Mouse (Mus musculus): Measurements from ENCODE around the gene Slc16a2. TPM values are rescaled to one million over a fixed set of nuclear protein-coding genes. Genes with fewer than 3 reads are reported as not detected.

Slc16a2 gene
- polyA plus RNA-seq, 1 experiment from 2014 or later = 6.0 TPM

DNA sequence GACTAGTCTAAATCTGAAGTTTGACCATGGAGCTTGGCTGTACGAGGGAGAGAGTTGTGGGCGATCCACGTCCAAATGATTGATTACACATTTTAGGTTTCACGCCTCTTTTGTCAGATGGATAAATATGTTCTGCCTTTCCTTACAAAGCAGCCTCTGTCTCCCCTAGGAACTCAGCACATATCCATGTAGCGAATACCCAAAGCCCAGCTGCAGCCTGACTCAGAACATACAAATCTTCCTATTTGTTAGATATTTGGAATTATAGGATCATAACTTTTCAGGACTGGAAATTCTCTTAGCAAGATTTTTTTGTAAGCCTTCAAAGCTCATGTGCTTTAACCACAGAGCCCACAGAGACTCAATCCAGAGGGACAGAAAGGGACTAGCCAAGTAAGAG is 26.3 kb downstream of the Slc16a2 start:
- no peaks in the 10 kb centered on the region for H3K9me3 ChIP-seq
- WGBS = 87% methylated on average over 5 of the region's 5 CpGs
- H3K4me1 ChIP-seq = no peaks in the 10 kb centered on the region
- H3K27me3 ChIP-seq (ENCODE audit: insufficient read depth, poor library complexity, severe bottlenecking) = peaks cover 89% of the 10 kb centered on the region
- H3K36me3 ChIP-seq = no peaks in the 10 kb centered on the region
- H3K27ac ChIP-seq = no peak overlapping the region
- DNase-seq (ENCODE audit: low spot score) = no peak
- H3K4me3 ChIP-seq = no peak overlapping the region

- Histone ChIP-seq H3K27me3 (ENCODE audit: insufficient read depth, poor library complexity, severe bottlenecking) (peaks cover 60% of the 10 kb centered on the region; the same call in 1 of the 2 replicates), H3K4me3 (no peak overlapping the region), H3K36me3 (no peaks in the 10 kb centered on the region), H3K9me3 (no peaks in the 10 kb centered on the region), H3K27ac (no peak overlapping the region), H3K4me1 (no peaks in the 10 kb centered on the region)
- DNase-seq (ENCODE audit: low spot score) = no peak
- 77% methylated on average over 2 of the region's 2 CpGs for WGBS
Observed at GRCm38 (mm10) chrX:103791329-103791728, 30.5 kb downstream of the Slc16a2 start.

GRCm38 (mm10) chrX:103785681-103786080 is 36.1 kb downstream of the Slc16a2 start:
- no peak for DNase-seq (ENCODE audit: low spot score)
- peaks cover 23% of the 10 kb centered on the region; the same call in 1 of the 2 replicates for H3K27me3 ChIP-seq (ENCODE audit: insufficient read depth, poor library complexity, severe bottlenecking)

DNA sequence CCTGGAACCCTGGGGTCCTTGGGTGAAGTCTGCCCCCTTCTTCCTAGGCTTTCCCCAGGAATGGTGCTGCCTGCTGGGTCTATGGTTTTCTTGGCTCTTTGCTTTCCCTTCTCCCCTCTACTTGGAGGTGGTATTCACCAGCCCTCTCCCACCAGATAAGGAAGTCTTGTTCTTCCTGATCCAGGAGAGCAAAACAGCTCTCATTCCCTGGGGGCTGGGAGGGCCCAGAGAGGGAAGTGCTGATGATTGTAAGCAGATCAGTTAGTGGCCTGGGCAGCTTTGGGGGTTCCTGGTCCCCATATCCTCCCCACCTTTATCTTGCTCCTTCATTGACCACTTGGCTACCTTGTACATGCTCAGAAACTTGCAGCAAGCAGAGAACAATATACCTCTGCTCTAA is 45.4 kb downstream of the Slc16a2 start:
- Histone ChIP-seq H3K4me3 (no peak overlapping the region), H3K27me3 (ENCODE audit: insufficient read depth, poor library complexity, severe bottlenecking) (peaks cover 61% of the 10 kb centered on the region; the same call in 1 of the 2 replicates), H3K4me1 (no peaks in the 10 kb centered on the region), H3K27ac (no peak overlapping the region), H3K36me3 (no peaks in the 10 kb centered on the region), H3K9me3 (no peaks in the 10 kb centered on the region)
- no peak for DNase-seq (ENCODE audit: low spot score)

More at GRCm38 (mm10) chrX:103785681-103786080, 36.1 kb downstream of the Slc16a2 start:
- no peaks in the 10 kb centered on the region for H3K36me3 ChIP-seq
- H3K27ac ChIP-seq = no peak overlapping the region
- WGBS = 54% methylated on average over 2 of the region's 2 CpGs
- no peaks in the 10 kb centered on the region for H3K9me3 ChIP-seq
- no peaks in the 10 kb centered on the region for H3K4me1 ChIP-seq
- H3K4me3 ChIP-seq = no peak overlapping the region

GRCm38 (mm10) chrX:103746197-103746596 is 75.6 kb downstream of the Slc16a2 start:
- H3K9me3 ChIP-seq = no peaks in the 10 kb centered on the region
- DNase-seq (ENCODE audit: low spot score) = no peak
- WGBS = 87% methylated on average over 1 of the region's 1 CpGs
- no peaks in the 10 kb centered on the region for H3K4me1 ChIP-seq
- no peak overlapping the region for H3K27ac ChIP-seq
- H3K36me3 ChIP-seq = no peaks in the 10 kb centered on the region
- peaks cover 51% of the 10 kb centered on the region for H3K27me3 ChIP-seq (ENCODE audit: insufficient read depth, poor library complexity, severe bottlenecking)
- no peak overlapping the region for H3K4me3 ChIP-seq

- Histone ChIP-seq H3K27ac (no peak overlapping the region), H3K9me3 (no peaks in the 10 kb centered on the region), H3K4me3 (no peak overlapping the region), H3K36me3 (no peaks in the 10 kb centered on the region), H3K27me3 (ENCODE audit: insufficient read depth, poor library complexity, severe bottlenecking) (peaks cover 63% of the 10 kb centered on the region), H3K4me1 (no peaks in the 10 kb centered on the region)
- no peak for DNase-seq (ENCODE audit: low spot score)
- WGBS = 64% methylated on average over 7 of the region's 7 CpGs
Observed at GRCm38 (mm10) chrX:103744171-103745039, 77.4 kb downstream of the Slc16a2 start.

DNA sequence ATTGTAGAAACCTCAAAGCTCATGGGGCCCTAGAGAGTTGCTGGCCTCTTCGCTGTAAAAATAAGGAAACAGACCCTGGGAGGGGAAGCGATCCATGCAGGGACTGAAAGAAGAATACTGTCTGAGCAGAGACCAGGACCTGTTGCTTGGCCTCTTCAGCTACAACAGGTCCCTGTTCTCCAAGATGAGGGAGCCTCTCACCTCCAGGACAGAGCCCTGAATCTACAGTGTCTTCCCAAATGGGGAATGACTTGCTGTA is 79.8 kb downstream of the Slc16a2 start:
- Histone ChIP-seq H3K4me1 (no peaks in the 10 kb centered on the region), H3K4me3 (no peak overlapping the region), H3K27ac (no peak overlapping the region), H3K27me3 (ENCODE audit: insufficient read depth, poor library complexity, severe bottlenecking) (peaks cover 81% of the 10 kb centered on the region), H3K9me3 (no peaks in the 10 kb centered on the region), H3K36me3 (no peaks in the 10 kb centered on the region)
- 65% methylated on average over 2 of the region's 2 CpGs for WGBS
- no peak for DNase-seq (ENCODE audit: low spot score)

DNA sequence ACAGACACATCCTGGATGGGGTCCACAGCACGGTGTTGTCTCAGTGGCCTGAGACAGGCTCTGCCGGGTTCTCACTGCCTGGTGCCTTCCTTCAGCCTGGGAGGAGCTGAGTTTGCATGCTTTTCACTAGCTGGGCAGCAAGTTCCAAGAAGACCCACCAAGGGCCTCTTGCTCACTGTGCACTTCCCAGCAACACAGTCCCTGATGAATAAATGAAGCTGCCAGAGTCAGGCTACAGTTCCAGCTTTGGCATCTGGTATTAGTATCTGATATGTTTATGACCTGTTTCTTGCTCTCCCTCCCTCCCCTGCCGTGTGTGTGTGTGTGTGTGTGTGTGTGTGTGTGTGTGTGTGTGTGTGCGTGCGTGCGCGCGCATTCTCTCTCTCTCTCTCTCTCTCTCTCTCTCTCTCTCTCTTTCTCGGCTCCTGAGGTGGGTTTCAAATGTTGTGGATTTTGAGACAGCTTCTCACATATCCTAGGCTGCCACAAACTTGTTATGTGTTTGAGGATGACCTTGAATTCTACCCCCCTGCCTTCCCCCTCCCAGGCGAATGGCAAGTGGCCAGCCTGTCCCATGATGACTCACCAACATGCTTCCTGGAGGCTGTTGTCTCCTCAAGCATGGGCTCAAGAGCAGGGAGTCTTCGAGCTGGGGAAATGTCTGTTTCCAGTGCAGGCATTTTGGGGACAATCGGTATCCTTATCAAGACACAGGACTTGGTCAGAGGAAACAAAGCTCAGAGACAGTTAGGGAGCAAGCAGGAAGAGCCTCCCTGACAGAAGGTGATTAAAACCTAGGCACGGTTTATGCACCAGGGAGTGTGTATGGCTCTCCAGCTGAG is 80.3 kb downstream of the Slc16a2 start:
- no peak overlapping the region for H3K4me3 ChIP-seq
- 57% methylated on average over 12 of the region's 13 CpGs for WGBS
- H3K4me1 ChIP-seq = no peaks in the 10 kb centered on the region
- no peak for DNase-seq (ENCODE audit: low spot score)
- H3K27me3 ChIP-seq (ENCODE audit: insufficient read depth, poor library complexity, severe bottlenecking) = peaks cover 81% of the 10 kb centered on the region
- no peaks in the 10 kb centered on the region for H3K9me3 ChIP-seq
- peak overlapping the region; percentile 22; the same call in 1 of the 2 replicates for H3K27ac ChIP-seq
- H3K36me3 ChIP-seq = no peaks in the 10 kb centered on the region

DNA sequence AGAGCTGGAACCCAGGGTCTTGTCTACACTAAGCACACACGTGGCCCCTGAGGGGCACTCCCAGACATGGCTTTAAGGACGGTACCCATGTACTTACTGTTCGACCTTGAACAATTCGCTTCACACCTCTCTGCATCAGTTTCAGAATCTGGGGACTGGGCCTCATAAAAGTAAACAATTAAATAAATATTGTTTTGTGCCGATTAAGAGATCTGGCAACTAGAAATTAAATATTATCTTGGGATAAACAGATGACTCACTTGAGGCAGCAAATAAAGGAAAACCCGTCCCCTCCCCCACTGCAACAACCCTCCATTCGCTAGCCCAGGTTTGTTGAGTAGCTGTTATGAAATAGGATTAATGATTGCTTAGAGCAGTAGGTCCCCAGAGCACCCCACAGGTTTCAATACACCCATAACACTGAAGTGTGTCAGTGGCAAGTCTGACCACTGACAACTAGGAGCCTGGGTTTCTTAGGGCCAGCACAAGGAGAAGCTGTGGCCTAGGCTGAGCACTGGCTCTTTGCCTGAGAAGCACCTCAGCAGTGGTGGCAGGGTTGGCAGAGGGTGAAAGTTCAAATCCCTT is 87.7 kb downstream of the Slc16a2 start:
- WGBS = 72% methylated on average over 7 of the region's 7 CpGs
- peaks cover 76% of the 10 kb centered on the region for H3K27me3 ChIP-seq (ENCODE audit: insufficient read depth, poor library complexity, severe bottlenecking)
- DNase-seq (ENCODE audit: low spot score) = no peak
- no peaks in the 10 kb centered on the region for H3K9me3 ChIP-seq
- H3K4me1 ChIP-seq = no peaks in the 10 kb centered on the region
- H3K36me3 ChIP-seq = no peaks in the 10 kb centered on the region
- H3K4me3 ChIP-seq = no peak overlapping the region
- no peak overlapping the region for H3K27ac ChIP-seq

DNA sequence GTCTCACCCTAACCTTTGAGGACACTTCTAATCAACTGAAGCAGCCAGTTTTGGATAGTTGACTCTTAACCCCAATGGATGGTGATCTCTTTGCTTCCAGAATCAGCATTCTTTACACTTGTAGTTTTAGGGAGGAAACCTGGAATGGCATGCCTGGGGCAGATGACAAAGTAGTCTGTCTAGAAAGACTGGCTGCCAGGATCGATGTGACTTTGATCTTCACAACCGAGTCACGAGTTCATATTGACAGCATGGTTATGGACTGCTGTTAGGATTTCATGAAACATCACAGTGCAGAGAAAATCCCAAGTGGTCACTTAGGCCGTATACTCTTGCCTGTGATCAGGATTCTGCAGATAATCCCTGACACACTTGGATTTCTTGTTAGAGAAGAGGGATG is 88.7 kb downstream of the Slc16a2 start:
- Histone ChIP-seq H3K9me3 (no peaks in the 10 kb centered on the region), H3K4me3 (no peak overlapping the region), H3K36me3 (no peaks in the 10 kb centered on the region), H3K4me1 (no peaks in the 10 kb centered on the region), H3K27ac (no peak overlapping the region), H3K27me3 (ENCODE audit: insufficient read depth, poor library complexity, severe bottlenecking) (peaks cover 72% of the 10 kb centered on the region)
- DNase-seq (ENCODE audit: low spot score) = no peak
- 77% methylated on average over 4 of the region's 4 CpGs for WGBS

DNA sequence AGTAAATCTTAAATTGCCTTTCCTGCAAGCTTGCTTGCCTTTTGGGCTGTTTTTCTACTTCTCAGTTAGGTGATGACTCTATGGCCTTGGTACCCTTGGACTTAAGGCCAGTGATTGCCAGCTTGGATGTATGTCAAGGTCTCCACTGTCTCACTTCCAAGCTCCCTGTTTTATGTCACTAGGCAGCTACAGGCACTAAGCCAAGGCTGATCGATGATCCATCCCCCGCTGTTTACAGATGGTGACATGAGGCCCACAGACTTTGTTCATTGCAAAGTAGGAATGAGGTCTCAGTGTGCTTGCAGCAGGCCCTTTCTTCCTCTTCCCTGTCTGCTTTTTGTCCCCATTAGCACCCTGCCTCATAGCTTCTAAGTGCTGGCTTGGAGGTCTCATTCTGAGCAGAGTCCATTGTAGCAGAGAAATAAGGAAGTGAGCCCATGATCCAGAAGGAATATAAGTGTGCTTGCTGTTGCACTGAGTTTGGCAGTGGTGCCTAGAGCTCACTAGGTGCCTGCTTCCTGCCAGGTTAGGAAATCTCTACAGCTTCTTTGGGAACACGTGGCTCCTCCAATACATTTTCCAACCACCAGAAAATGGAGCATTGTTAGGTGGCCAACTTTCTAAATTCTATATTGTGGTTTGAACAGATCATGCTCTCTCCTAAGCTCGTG is 89.6 kb downstream of the Slc16a2 start:
- 69% methylated on average over 4 of the region's 4 CpGs for WGBS
- Histone ChIP-seq H3K27me3 (ENCODE audit: insufficient read depth, poor library complexity, severe bottlenecking) (peaks cover 65% of the 10 kb centered on the region), H3K27ac (no peak overlapping the region), H3K36me3 (no peaks in the 10 kb centered on the region), H3K4me3 (no peak overlapping the region), H3K4me1 (no peaks in the 10 kb centered on the region), H3K9me3 (no peaks in the 10 kb centered on the region)
- no peak for DNase-seq (ENCODE audit: low spot score)

- 70% methylated on average over 2 of the region's 2 CpGs for WGBS
- Histone ChIP-seq H3K27ac (no peak overlapping the region), H3K4me3 (no peak overlapping the region), H3K9me3 (no peaks in the 10 kb centered on the region), H3K36me3 (no peaks in the 10 kb centered on the region), H3K4me1 (no peaks in the 10 kb centered on the region), H3K27me3 (ENCODE audit: insufficient read depth, poor library complexity, severe bottlenecking) (peaks cover 59% of the 10 kb centered on the region; the same call in 1 of the 2 replicates)
- no peak for DNase-seq (ENCODE audit: low spot score)
Observed at GRCm38 (mm10) chrX:103722437-103722836, 99.3 kb downstream of the Slc16a2 start.
